Mouse (Mus musculus) erythroblast, adult 5-6 weeks (primary cell): ENCODE results near the gene Pgbd5. TPM values are rescaled to one million over a fixed set of nuclear protein-coding genes. Genes with fewer than 3 reads are reported as not detected.

Experiments
- ATAC-seq: replicated peaks from 2 replicates; pipeline ENCODE4 v1.8.0; 2016; ENCODE audit warnings: moderate number of reproducible peaks, mild to moderate bottlenecking, moderate TSS enrichment, inconsistent platforms; ENCODE audit not compliant: poor library complexity, low FRiP score, severe bottlenecking
- total RNA-seq, 2 experiments: library from RNA; stranded (forward) in 1 of 2; stranded (reverse) in 1 of 2; fragments of 150-400 nt in 1 of 2; fragments of 200-764, 138-1000 nt in 1 of 2; gene quantifications; 2 replicates each; pipeline versions ENCODE4 v1.2.3 to v1.2.4; 2015 to 2017; ENCODE audit warnings: low replicate concordance in 2 of 2

The Pgbd5 gene
- total RNA-seq, 2 experiments from 2014 or later: not detected

DNA sequence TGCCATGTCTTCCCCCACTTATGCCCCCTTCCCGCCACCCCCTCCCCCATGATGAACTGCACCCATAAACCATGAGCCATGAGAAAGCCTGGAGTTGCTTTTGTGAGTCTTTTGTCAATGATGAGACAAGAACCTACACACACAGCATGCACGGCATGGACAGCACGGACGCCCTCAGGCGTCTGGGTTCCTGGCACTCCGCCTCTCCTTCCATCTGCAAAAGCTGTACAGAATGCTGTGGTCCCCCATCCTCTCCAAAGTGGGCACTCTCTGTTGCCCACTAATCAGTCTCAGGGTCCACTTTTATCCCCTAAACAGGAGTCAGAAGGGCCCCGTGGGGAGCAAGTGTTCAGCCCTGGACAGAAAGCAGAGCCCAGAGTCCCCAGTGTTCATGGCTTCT is 44.5 kb downstream of the Pgbd5 start:
- no peak for ATAC-seq

DNA sequence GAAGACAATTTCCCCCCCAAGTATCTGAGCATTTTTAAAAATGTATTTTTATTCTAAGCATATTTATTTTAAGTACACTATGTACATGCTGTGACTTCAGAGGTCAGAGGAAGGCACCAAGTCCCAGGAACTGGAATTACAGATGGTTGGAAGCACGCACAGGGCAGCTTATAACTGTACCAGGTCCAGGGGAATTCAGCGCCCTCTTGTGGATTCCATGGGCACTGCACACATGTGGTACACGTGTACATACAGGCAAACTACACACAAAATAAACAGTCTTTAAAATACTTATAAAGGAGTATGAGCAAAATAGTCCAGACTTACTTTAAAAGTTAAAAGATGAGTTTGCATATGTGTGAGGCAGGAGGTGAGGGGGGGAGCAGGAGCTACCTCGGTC is 45.5 kb downstream of the Pgbd5 start:
- ATAC-seq: no peak

DNA sequence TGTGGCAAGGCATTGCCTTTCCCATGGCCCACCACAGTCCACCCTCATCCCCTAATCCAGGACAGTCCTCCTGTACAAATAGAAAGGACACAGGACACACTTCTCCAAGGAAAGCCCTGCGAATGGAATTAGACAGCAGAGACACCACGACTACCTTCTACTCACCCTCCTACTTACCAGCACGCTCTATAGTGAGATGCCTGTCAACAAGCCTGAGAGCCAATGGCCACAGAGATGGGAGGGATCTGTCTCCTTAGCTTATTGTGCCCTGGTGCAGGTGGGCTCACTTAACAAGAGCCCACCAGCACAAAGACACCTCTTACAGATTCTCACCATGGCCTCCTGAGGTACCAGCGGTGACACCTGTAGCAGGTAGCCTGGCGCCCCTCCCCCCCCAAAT is 46.4 kb downstream of the Pgbd5 start:
- no peak for ATAC-seq

DNA sequence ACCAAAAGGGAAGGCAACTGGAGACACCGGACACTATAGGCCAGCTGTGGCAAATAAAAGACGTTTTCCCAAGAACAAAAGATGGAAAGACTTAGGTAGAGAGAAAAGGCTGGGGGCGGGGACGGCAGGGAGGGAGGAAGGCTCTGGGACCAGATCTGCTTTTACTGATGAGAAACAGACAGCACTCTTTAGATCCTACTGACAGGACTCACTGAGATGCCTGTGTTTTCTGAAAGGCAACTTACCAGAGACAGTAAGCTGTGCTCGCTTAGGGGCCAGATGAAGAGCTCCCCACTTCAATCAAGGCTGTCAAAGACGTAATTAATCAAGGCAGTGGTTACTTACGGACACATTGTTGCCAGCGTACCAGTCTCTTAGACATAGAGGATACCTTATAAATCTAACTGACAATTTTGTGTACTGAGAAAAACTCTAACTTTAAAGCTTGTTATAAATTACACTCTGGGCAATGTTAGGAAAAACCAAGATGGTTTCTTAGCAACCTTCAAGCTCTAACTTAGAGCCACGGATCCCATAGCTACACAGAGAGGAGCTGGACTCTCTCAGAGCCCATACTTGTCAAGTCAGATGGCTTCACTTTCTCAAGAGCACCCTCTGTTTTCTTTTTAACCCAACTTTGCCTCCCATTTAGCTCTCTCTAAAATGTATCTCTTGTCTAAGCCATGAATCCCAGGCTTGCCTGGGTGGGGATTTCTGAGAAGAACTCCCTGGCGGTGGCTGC is 47.0 kb downstream of the Pgbd5 start:
- ATAC-seq: no peak

DNA sequence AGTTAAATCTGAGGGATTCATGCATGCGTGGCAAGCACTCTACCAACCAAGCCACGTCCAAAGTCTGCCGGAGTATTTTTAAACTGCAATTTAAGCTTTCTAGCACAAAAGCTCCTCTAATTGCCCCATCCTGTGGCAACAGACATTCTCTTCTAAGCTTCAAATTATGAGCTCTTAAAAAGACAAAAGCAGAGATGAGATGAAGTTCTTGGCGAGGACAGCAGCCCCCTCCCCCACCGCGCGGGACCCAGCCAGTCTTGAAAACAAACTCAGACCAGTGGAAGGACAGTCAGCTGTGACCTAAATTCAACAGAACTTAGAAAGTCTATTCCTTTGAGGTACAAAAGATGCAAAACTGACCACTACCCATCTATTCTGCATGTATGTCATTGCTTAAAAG is 48.3 kb downstream of the Pgbd5 start:
- ATAC-seq: no peak

DNA sequence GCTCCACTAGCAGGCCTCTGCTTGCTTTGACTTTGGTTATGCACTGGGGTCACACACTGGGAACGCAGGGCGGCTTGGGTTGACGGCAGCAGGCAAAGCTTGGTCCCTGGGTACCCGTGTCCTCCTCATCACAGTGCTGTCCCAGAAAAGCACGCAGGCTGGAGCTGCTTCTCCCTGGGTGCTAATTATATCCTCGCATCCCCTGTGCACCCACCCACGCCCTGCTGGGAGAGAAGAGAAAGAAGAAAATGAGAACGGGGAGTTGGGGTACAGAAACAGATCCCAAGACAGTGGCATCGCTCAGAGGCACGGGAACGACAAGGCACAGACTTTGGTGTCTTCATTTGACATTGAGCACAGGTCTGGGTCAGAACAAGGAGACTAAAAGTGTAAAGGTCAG is 50.0 kb downstream of the Pgbd5 start:
- ATAC-seq: no peak

DNA sequence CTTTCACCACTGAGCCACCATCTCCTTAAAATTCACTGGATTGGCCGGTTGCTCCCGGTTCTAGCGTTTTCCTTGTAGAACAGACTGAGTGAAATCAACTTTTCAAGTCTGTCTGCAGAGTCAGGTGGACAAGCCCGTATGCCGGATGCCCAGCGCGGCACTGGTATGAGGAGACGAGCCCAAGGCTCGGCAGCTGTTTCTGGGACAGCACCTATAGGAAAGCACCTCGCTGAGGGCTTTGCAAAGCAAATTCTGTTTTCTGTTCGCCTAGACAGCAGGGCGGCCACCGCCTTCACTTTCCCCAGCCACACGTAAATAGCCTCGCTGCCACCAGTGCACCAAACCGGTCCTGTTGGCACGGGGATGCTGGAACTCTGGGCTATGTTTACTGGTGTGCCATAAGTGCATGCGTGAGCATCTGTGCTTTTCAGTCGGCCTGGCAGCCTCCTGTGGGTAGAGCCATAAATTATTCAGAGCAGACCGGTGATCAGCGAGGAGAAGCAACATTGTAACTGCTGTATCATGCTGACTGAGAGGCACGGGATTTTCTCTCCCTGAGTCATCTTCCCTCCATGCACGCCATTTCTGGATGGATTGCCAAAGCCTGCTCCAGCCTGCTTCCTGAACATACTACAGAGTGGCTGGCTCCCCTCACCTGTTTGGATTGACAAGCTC is 53.1 kb downstream of the Pgbd5 start:
- ATAC-seq: no peak

DNA sequence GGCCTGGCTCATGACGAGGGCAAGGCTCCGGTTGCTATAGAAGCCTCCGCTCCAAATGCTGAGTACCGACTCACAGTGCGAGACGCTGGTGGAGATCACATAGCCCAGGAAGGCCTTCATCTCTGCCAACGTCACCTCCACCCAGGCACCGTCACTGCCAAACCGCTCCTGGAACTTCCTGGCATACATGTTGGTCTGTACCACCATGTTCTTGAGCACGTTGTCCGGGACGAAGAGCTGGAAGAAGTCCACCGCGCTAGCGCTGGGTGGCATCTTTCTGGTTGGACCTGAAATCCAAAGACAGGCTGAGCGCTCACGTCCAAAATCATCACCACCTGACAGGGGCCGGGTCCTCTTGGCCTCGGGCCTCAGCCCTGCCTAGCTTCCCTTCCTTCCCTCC is 55.1 kb downstream of the Pgbd5 start:
- ATAC-seq: no peak

DNA sequence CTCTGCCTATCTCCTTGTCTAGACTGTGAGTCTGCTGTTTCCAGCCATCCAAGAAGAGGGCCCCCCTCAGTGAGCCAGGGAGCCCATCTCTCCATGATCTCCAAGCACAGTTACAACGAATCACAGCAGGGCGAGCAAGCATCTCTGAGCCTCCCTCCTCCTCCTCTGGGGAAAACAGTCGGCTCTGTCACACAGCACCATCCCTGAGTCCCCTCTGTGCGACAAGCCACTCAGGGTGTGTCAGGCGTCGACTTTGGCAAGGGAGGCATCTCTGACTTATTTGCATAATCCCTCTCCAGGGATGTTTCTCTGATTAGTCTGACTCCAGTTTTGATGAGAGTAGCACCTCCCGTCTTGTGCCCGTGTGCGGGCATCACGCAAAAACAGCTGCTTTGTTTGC is 57.2 kb downstream of the Pgbd5 start:
- no peak for ATAC-seq

DNA sequence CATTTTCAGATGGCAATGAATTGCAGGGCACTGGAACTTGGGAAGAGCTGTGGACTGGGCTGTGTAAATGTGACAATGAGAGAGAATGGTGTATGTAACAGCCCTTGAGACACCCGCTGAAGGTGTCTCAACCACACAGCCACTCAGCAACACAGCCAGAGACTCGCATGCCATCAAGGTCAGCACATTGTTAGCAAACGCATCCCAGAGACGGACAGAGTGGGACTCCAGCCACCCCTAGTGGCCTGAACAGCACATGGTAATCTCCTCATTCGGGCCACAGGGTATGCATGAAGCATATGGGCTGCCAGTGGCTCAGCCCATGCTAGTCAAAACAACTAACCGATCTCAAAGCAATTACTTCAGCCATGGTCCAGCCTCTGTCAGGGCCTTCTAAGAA is 60.2 kb downstream of the Pgbd5 start:
- no peak for ATAC-seq

DNA sequence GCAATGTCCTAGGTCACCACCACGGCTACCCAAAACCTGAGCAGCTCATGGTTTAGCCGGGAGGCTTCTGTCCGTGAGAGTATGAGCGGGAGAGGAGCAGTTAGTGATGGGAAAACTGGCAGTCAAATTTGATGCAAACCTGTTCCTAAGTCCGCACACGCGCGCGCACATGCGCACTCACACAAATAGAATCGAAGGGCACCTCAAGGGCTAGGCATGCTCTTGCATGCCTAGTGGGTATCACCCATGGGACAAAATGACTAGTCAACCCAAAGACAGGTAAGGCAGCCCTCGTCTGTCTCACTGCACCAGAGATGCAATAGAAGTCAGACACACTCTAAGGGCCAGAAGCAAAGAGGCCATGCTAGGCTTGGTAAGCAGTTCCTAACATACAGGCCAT is 63.1 kb downstream of the Pgbd5 start:
- no peak for ATAC-seq

DNA sequence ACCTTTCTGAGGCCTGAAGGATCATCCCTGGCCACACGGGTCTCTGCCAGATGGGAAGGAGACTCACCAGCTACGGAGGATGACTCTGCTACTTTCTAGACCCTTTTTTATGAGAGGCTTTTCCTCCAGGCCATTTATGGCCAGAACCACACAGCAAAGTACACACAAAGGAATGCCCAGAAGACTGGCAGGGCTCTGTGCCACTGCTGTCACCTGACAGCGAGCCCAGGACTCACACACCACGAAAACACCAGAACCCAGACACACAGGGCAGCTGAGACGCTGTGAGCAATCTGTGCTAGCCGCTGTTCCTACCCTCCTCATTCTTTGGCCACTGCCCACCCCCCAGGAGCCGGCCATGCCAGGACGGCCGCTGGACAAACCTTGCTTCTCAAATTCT is 63.7 kb downstream of the Pgbd5 start:
- ATAC-seq: no peak

DNA sequence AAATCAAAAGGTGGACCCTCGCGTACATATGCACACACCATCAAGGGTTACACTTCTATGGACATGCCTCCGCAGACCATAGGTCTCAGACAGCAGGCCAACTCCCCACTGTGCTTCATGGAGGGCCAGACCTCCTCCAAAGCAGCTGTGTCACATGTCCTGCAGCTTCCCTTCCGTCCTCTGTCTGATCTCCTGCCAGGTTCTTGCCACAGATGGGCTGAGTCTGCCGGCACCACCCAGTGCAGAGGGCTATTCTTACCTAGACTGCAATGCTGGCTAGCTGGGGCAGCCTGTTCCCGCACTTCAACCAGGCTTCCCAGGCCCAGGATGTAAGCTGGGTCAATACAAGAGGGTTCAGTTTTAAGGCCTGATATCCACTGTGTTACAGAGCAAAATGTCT is 64.3 kb downstream of the Pgbd5 start:
- no peak for ATAC-seq

DNA sequence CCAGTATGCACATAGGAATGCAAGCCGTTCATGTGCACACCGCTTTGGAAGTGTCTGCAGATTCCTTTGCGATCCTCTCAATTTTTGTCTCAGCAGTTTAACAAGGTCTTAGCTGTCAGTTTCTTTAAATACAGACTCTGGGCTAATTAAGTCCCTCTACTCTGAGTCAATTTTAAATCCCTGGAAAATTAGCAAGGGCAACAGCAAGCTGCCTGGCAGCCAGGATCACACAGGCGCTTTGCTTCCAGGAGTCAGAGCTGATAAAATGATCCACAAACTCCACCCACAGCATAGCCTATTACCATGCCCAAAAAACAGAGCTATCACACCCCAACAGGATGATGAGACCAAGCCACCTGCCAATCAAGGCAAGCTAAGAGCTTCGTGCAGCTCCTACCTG is 65.7 kb downstream of the Pgbd5 start:
- ATAC-seq: no peak

DNA sequence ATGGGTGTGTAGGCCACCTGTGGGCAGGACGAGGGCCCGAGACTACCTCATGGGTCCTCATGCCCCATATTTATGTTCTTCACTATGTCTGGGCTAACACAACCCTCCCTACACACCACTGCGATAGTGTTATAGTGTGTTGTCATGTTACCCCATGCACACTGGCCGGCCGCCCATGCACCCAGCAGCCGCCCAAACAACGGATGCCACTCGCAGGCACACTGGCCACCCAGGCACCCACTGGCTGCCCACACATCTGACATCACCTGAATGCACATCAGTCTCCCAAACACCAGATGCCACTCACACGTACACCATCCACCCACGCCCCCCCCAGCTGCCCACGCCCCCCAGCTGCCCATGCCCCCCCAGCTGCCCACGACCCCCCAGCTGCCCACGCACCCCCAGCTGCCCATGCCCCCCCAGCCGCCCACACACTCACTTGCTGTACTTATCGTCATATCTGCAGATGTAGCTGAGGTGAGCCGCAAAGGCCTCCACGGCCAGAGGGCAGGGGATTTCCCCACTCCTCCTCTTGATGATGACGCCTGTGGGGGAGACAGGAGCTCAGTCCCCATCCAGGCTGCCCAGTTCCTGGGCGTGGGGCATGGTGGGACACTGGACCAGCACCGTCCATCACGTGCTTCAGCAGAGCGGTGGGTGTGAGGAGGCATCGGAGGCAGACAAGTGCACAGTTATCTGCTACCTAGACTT is 67.9 kb downstream of the Pgbd5 start:
- ATAC-seq: no peak

DNA sequence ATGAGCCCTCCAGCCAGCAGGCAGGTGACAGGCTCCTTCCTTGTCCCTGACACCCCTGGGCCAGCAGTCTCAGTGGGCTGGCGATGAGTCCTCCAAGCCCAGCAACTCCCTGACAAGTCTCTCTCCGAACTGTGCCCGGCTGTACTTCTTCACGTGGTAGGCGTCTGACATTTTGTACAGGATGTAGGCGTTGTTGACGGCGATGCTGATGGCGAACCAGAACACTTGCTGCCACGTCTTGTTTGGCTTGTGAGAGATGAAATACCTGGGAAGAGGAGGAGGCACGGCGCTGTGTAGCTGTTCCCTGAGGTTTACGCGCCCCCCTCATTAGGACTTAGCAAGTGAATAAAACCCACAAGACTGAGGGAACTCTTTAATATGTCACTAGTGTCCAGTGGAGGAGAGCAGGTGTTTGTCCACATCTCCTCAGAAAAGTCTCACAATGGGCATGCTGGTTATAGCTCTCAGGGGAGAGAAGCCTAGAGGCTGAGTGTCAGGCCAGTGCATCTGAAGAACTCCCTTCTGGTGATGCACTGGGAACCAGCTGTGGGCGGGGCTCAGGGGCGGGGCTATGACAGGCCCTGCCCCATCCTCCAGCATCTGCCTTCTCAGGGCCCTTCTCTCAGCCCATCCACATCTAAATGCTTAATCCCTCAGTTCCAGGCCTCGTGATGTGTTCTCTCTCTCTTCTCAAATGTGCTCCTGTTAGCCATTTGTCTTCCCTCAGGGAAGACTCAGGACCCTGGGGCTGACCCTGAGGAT is 68.9 kb downstream of the Pgbd5 start:
- no peak for ATAC-seq

DNA sequence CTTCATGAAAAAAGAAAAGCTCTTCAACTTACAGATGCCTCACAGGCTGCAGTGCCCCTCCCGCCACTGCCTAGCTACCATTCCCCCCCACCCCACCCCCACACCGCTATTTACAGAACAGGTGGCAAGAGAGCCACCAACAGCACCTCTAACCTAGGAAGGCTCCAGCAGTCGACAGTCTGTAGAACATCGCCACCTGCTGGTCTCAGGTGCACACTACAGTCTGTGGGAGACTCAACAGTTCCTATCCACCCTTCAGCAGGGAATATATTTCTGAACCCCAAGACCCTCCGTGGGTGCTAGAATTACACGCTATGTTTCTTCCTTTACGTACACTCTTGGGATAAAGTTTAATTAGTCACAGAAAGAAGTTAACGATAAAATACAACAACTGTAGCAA is 71.2 kb downstream of the Pgbd5 start:
- ATAC-seq: peak; percentile 74

DNA sequence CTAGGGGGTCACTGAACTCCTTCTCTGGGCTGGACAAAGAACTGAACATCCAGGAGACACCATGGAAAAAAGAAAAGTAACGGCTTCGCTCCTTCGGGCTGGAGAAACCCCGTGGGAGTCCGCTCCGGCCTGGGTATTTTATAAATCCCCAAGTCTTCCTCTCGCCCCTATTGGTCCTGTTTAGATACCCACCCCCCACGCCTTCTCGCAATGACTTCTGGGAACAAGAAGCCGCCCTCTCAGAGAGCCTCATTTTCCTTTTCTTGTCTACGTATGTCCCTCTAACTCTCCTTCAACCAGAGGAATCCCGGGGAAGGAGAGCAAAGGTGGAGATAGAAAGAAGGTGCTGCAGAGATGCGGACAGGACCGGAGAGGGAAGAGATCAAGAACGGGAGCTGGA is 76.1 kb downstream of the Pgbd5 start:
- no peak for ATAC-seq

DNA sequence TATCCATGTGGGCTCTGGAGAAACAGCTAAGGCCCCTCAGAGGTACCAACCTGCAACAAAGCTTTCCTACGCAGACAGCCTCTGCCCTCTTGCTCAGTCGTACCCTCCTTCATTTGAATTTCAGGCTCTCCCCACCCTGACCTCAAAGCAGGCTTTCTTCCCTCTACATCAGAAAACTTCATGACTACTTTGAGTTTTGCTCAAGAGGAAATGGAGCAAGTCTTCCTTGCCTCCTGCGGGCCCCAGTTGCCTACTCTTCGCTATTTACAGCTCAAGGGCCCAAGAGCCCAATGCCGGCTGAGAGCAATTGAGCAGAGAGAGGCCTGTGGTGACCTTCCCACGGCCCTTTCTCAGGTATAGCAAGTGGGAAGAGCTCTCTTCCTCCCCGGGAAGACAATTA is 76.9 kb downstream of the Pgbd5 start:
- ATAC-seq: no peak

DNA sequence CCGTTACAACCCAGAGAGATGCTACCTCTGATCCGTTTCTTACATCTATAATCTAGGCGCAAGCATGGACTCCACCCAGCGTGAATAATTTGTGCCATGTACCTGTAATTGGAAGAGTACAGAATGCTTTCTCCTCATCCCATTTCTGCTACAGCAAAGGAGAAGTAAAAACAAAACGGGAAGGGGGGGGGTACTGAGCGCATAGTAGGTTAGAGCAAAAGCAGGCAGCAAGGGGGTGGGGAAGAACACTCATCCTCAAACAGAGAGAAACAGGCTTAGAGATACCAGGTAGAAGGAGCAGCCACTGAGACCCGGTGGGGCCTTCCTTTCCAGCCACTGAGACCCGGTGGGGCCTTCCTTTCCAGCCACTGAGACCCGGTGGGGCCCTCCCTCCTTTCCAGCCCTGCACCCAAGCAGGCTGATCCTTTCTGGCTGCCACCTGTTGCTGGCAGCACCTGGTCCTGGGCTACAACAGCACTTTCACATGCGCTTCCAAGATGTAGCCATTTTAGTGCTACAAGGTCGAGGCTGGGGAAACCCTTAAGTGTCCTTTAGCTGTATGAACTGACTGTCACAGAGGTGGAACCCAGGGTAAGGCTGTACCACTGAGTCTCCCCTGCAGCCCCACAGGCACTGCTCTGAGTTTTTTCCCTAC is 77.6 kb downstream of the Pgbd5 start:
- ATAC-seq: no peak
